Mouse (Mus musculus) MEL (cell line): ENCODE measurements around the gene Cbfa2t2.

Experiments
- CHD2 ChIP-seq: IDR thresholded peaks from 2 replicates; pipeline ENCODE4 v1.6.1; 2011; ENCODE audit warnings: low read length, improper control_type of control experiment
- CTCF ChIP-seq, 3 experiments: IDR thresholded peaks in 2 of 3; conservative IDR thresholded peaks in 1 of 3; 2 replicates each; pipeline ENCODE4 v1.5.1; 2011 to 2012; ENCODE audit warnings: low read length in 3 of 3, low read depth in 2 of 3, mild to moderate bottlenecking in 2 of 3, improper control_type of control experiment in 1 of 3, inconsistent platforms in 1 of 3, mixed read lengths in 1 of 3, moderate library complexity in 1 of 3; ENCODE audit not compliant: control insufficient read depth in 1 of 3, insufficient read depth in 1 of 3, poor library complexity in 1 of 3, severe bottlenecking in 1 of 3
- E2F4 ChIP-seq: IDR thresholded peaks from 2 replicates; pipeline ENCODE4 v1.6.1; 2011; ENCODE audit warnings: low read depth, low read length, improper control_type of control experiment, borderline replicate concordance
- ETS1 ChIP-seq: IDR thresholded peaks from 2 replicates; pipeline ENCODE4 v1.6.1; 2012; ENCODE audit warnings: low read depth, mild to moderate bottlenecking, inconsistent platforms, low read length, improper control_type of control experiment, moderate library complexity
- GATA1 ChIP-seq: IDR thresholded peaks from 2 replicates; pipeline ENCODE4 v1.6.1; 2011; ENCODE audit warnings: low read depth, low read length, improper control_type of control experiment
- KAT2A ChIP-seq: conservative IDR thresholded peaks from 2 replicates; pipeline ENCODE4 v1.6.1; 2012; ENCODE audit warnings: low read depth, low read length, improper control_type of control experiment, inconsistent platforms
- MAFK ChIP-seq: IDR thresholded peaks from 2 replicates; pipeline ENCODE4 v1.6.1; 2011; ENCODE audit warnings: low read depth, mild to moderate bottlenecking, low read length, improper control_type of control experiment, borderline replicate concordance
- MAZ ChIP-seq: IDR thresholded peaks from 2 replicates; pipeline ENCODE4 v1.6.1; 2012; ENCODE audit warnings: low read depth, mild to moderate bottlenecking, inconsistent platforms, low read length, improper control_type of control experiment
- NELFE ChIP-seq: IDR thresholded peaks from 2 replicates; pipeline ENCODE4 v1.6.1; 2011; ENCODE audit warnings: low read depth, low read length, improper control_type of control experiment
- POLR2A ChIP-seq, 2 experiments: IDR thresholded peaks; 2 replicates each; pipeline ENCODE4 v1.6.1; 2011 to 2012; ENCODE audit warnings: low read length in 2 of 2, mild to moderate bottlenecking in 2 of 2, control low read depth in 1 of 2, improper control_type of control experiment in 1 of 2, low read depth in 1 of 2, moderate library complexity in 1 of 2; ENCODE audit not compliant: control insufficient read depth in 1 of 2, insufficient read depth in 1 of 2, poor library complexity in 1 of 2
- SIN3A ChIP-seq: IDR thresholded peaks from 2 replicates; pipeline ENCODE4 v1.6.1; 2012; ENCODE audit warnings: low read length, improper control_type of control experiment, inconsistent platforms
- UBTF ChIP-seq: IDR thresholded peaks from 2 replicates; pipeline ENCODE4 v1.6.1; 2012; ENCODE audit warnings: low read depth, mild to moderate bottlenecking, inconsistent platforms, low read length, improper control_type of control experiment, moderate library complexity, borderline replicate concordance; ENCODE audit not compliant: insufficient read depth
- USF2 ChIP-seq, 2 experiments: IDR thresholded peaks; 2 replicates each; pipeline ENCODE4 v1.6.1; 2011 to 2012; ENCODE audit warnings: improper control_type of control experiment in 2 of 2, low read length in 2 of 2, borderline replicate concordance in 1 of 2, inconsistent platforms in 1 of 2, low read depth in 1 of 2, mild to moderate bottlenecking in 1 of 2; ENCODE audit not compliant: insufficient read depth in 1 of 2
- ZNF384 ChIP-seq: IDR thresholded peaks from 2 replicates; pipeline ENCODE4 v1.6.1; 2012; ENCODE audit warnings: low read depth, mild to moderate bottlenecking, inconsistent platforms, low read length, improper control_type of control experiment

GRCm38 (mm10) chr2:154498571-154498970, 62.3 kb downstream of the Cbfa2t2 start:
- TF ChIP-seq USF2 (IDR thresholded peaks at IDR 0.05; ENCODE audit: borderline replicate concordance in 1 of 2, insufficient read depth in 1 of 2, low read depth in 1 of 2, low read length in 2 of 2) = no peak
- no peak for TF ChIP-seq CHD2
- TF ChIP-seq KAT2A = no peak
- no peak for TF ChIP-seq CTCF (IDR thresholded peaks at IDR 0.05 in 2 of 3, conservative IDR thresholded peaks at IDR 0.05 in 1 of 3; ENCODE audit: control insufficient read depth in 1 of 3, insufficient read depth in 1 of 3, low read depth in 2 of 3, low read length in 3 of 3, poor library complexity in 1 of 3, severe bottlenecking in 1 of 3)
- no peak for TF ChIP-seq GATA1
- TF ChIP-seq NELFE = no peak
- no peak for TF ChIP-seq POLR2A (IDR thresholded peaks at IDR 0.05; ENCODE audit: control insufficient read depth in 1 of 2, insufficient read depth in 1 of 2, low read depth in 1 of 2, low read length in 2 of 2, poor library complexity in 1 of 2)
- no peak for TF ChIP-seq UBTF
- TF ChIP-seq MAZ = no peak
- TF ChIP-seq MAFK = no peak
- TF ChIP-seq ZNF384 = no peak
- no peak for TF ChIP-seq SIN3A
- no peak for TF ChIP-seq ETS1
- no peak for TF ChIP-seq E2F4
